Mouse (Mus musculus) spleen, adult 10 weeks (tissue): ENCODE measurements around the gene Fkbp14. TPM values are rescaled to one million over a fixed set of nuclear protein-coding genes. Genes with fewer than 3 reads are reported as not detected.

ENCODE experiments used
- polyA plus RNA-seq: library from polyadenylated mRNA; stranded (reverse); fragments of 350-450 nt; fragmentation: Illumina TruSeq; extraction: RNeasy Lipid Tissue Mini Kit (QIAGEN cat#74804); gene quantifications from one replicate; pipeline ENCODE4 v1.2.3, GENCODE M21; 2015; ENCODE audit warnings: low replicate concordance; ENCODE audit not compliant: insufficient read depth

The Fkbp14 gene
- polyA plus RNA-seq, result 7.6 TPM

GRCm38 (mm10) chr6:54597208-54597607 lies at the start of gene Fkbp14:
TSS of gene Fkbp14 (minus strand) at chr6:54597308.

GRCm38 (mm10) chr6:54594469-54595329 lies 2.4 kb downstream of the Fkbp14 start, which contains the start of gene Plekha8:
TSS of gene Plekha8 (plus strand) at chr6:54595111.

GRCm38 (mm10) chr6:54565665-54566545 lies 31.2 kb downstream of the Fkbp14 start, which contains the start of gene Scrn1:
TSS of gene Scrn1 (minus strand) at chr6:54566489.

Other genes with a start within 250 kb of the Fkbp14 start
- 0.40 TPM for gene Wipf3, start 167.7 kb downstream of the Fkbp14 start, polyA plus RNA-seq
- 0.44 TPM for gene Scrn1, start 30.8 kb downstream of the Fkbp14 start, polyA plus RNA-seq
- 4.0 TPM for gene Plekha8, start 2.2 kb downstream of the Fkbp14 start, polyA plus RNA-seq
- 10.2 TPM for gene Mturn, start 84.3 kb upstream of the Fkbp14 start, polyA plus RNA-seq
- gene Znrf2, start 219.6 kb upstream of the Fkbp14 start, polyA plus RNA-seq, result 71.7 TPM